Mouse (Mus musculus): ENCODE results near the gene Pdcd7. TPM values are rescaled to one million over a fixed set of nuclear protein-coding genes. Genes with fewer than 3 reads are reported as not detected.
"Not testable (repeated sequence)": the region's sequence is repeated elsewhere in the genome, so short reads cannot be mapped to it uniquely, and the experiment has no call there.

The Pdcd7 gene
- polyA plus RNA-seq, 1 experiment: 19.8 TPM

- Histone ChIP-seq H3K4me3 (replicated peaks; ENCODE audit: insufficient read depth, low read depth, low read length) (no peak overlapping the region), H3K27ac (ENCODE audit: insufficient read depth, low read length) (no peak overlapping the region), H3K27me3 (ENCODE audit: control insufficient read depth, insufficient read depth, low read length) (no peaks in the 10 kb centered on the region), H3K4me1 (ENCODE audit: control insufficient read depth, insufficient read depth, low read length) (no peaks in the 10 kb centered on the region)
- WGBS: 85% methylated on average over 2 of the region's 2 CpGs
- no peak for DNase-seq
- TF ChIP-seq CTCF (IDR thresholded peaks at IDR 0.05; ENCODE audit: borderline replicate concordance, insufficient read depth, low read depth, low read length) (no peak), POLR2A (IDR thresholded peaks at IDR 0.05; ENCODE audit: borderline replicate concordance, insufficient read depth, low read length) (no peak)
Observed at GRCm38 (mm10) chr9:65340414-65340813, 5.5 kb upstream of the Pdcd7 start.

GRCm38 (mm10) chr9:65345439-65345838 is 465 bp upstream of the Pdcd7 start:
- 45% methylated on average over 11 of the region's 11 CpGs for WGBS
- DNase-seq; H3K27me3 ChIP-seq (ENCODE audit: control insufficient read depth, insufficient read depth, low read length); H3K4me1 ChIP-seq (ENCODE audit: control insufficient read depth, insufficient read depth, low read length): not testable (repeated sequence)
- Histone ChIP-seq H3K4me3 (replicated peaks; ENCODE audit: insufficient read depth, low read depth, low read length) (peak overlapping the region; percentile 67), H3K27ac (ENCODE audit: insufficient read depth, low read length) (0 out of 2 replicates have a peak overlapping the region, but pooled peaks have one; percentile 15)

- WGBS: under 1% methylated on average over 77 of the region's 77 CpGs
- DNase-seq: peak; percentile 46 to 59
Observed at GRCm38 (mm10) chr9:65346476-65347111, 690 bp downstream of the Pdcd7 start.

GRCm38 (mm10) chr9:65347112-65347850 is 1.4 kb downstream of the Pdcd7 start:
- 34% methylated on average over 8 of the region's 8 CpGs for WGBS
- H3K27ac ChIP-seq (ENCODE audit: insufficient read depth, low read length): 0 out of 2 replicates have a peak overlapping the region, but pooled peaks have one; percentile 9
- H3K4me1 ChIP-seq (ENCODE audit: control insufficient read depth, insufficient read depth, low read length): peaks cover 3% of the 10 kb centered on the region
- H3K4me3 ChIP-seq (replicated peaks; ENCODE audit: insufficient read depth, low read depth, low read length): peak overlapping the region; percentile 67
- TF ChIP-seq CTCF (IDR thresholded peaks at IDR 0.05; ENCODE audit: borderline replicate concordance, insufficient read depth, low read depth, low read length) (no peak), POLR2A (IDR thresholded peaks at IDR 0.05; ENCODE audit: borderline replicate concordance, insufficient read depth, low read length) (no peak)
- no peak for DNase-seq
- no peaks in the 10 kb centered on the region for H3K27me3 ChIP-seq (ENCODE audit: control insufficient read depth, insufficient read depth, low read length)

More at GRCm38 (mm10) chr9:65346476-65347111, 690 bp downstream of the Pdcd7 start:
- Histone ChIP-seq H3K4me3 (replicated peaks; ENCODE audit: insufficient read depth, low read depth, low read length) (peak overlapping the region; percentile 67), H3K27me3 (ENCODE audit: control insufficient read depth, insufficient read depth, low read length) (no peaks in the 10 kb centered on the region), H3K4me1 (ENCODE audit: control insufficient read depth, insufficient read depth, low read length) (peaks cover 3% of the 10 kb centered on the region), H3K27ac (ENCODE audit: insufficient read depth, low read length) (0 out of 2 replicates have a peak overlapping the region, but pooled peaks have one; percentile 9)
- TF ChIP-seq POLR2A (IDR thresholded peaks at IDR 0.05; ENCODE audit: borderline replicate concordance, insufficient read depth, low read length): no peak
- no peak for TF ChIP-seq CTCF (IDR thresholded peaks at IDR 0.05; ENCODE audit: borderline replicate concordance, insufficient read depth, low read depth, low read length)

GRCm38 (mm10) chr9:65353251-65353650 is 7.3 kb downstream of the Pdcd7 start:
- no peak for DNase-seq
- no peak for TF ChIP-seq POLR2A (IDR thresholded peaks at IDR 0.05; ENCODE audit: borderline replicate concordance, insufficient read depth, low read length)
- TF ChIP-seq CTCF (IDR thresholded peaks at IDR 0.05; ENCODE audit: borderline replicate concordance, insufficient read depth, low read depth, low read length): no peak
- no peaks in the 10 kb centered on the region for H3K27me3 ChIP-seq (ENCODE audit: control insufficient read depth, insufficient read depth, low read length)
- 67% methylated on average over 5 of the region's 5 CpGs for WGBS
- H3K4me3 ChIP-seq (replicated peaks; ENCODE audit: insufficient read depth, low read depth, low read length): no peak overlapping the region
- H3K4me1 ChIP-seq (ENCODE audit: control insufficient read depth, insufficient read depth, low read length): no peaks in the 10 kb centered on the region; the same call in 1 of the 2 replicates
- no peak overlapping the region for H3K27ac ChIP-seq (ENCODE audit: insufficient read depth, low read length)

- Histone ChIP-seq H3K4me1 (ENCODE audit: control insufficient read depth, insufficient read depth, low read length) (no peaks in the 10 kb centered on the region), H3K4me3 (replicated peaks; ENCODE audit: insufficient read depth, low read depth, low read length) (no peak overlapping the region), H3K27ac (ENCODE audit: insufficient read depth, low read length) (no peak overlapping the region), H3K27me3 (ENCODE audit: control insufficient read depth, insufficient read depth, low read length) (no peaks in the 10 kb centered on the region)
- 88% methylated on average over 7 of the region's 7 CpGs for WGBS
- no peak for DNase-seq
- no peak for TF ChIP-seq CTCF (IDR thresholded peaks at IDR 0.05; ENCODE audit: borderline replicate concordance, insufficient read depth, low read depth, low read length)
- TF ChIP-seq POLR2A (IDR thresholded peaks at IDR 0.05; ENCODE audit: borderline replicate concordance, insufficient read depth, low read length): no peak
Observed at GRCm38 (mm10) chr9:65356561-65356960, 10.7 kb downstream of the Pdcd7 start.

- no peaks in the 10 kb centered on the region for H3K27me3 ChIP-seq (ENCODE audit: control insufficient read depth, insufficient read depth, low read length)
- TF ChIP-seq POLR2A (IDR thresholded peaks at IDR 0.05; ENCODE audit: borderline replicate concordance, insufficient read depth, low read length): no peak
- no peak for TF ChIP-seq CTCF (IDR thresholded peaks at IDR 0.05; ENCODE audit: borderline replicate concordance, insufficient read depth, low read depth, low read length)
- no peak overlapping the region for H3K4me3 ChIP-seq (replicated peaks; ENCODE audit: insufficient read depth, low read depth, low read length)
- no peaks in the 10 kb centered on the region for H3K4me1 ChIP-seq (ENCODE audit: control insufficient read depth, insufficient read depth, low read length)
- no peak for DNase-seq
- 92% methylated on average over 2 of the region's 2 CpGs for WGBS
- H3K27ac ChIP-seq (ENCODE audit: insufficient read depth, low read length): no peak overlapping the region
Observed at GRCm38 (mm10) chr9:65356971-65357370, 11.1 kb downstream of the Pdcd7 start.

- TF ChIP-seq POLR2A (IDR thresholded peaks at IDR 0.05; ENCODE audit: borderline replicate concordance, insufficient read depth, low read length): no peak
- TF ChIP-seq CTCF (IDR thresholded peaks at IDR 0.05; ENCODE audit: borderline replicate concordance, insufficient read depth, low read depth, low read length): no peak
- whole genome bisulfite sequencing: 94% methylated on average over 1 of the region's 1 CpGs
- no peaks in the 10 kb centered on the region for H3K4me1 ChIP-seq (ENCODE audit: control insufficient read depth, insufficient read depth, low read length)
- no peak overlapping the region for H3K4me3 ChIP-seq (replicated peaks; ENCODE audit: insufficient read depth, low read depth, low read length)
- no peaks in the 10 kb centered on the region for H3K27me3 ChIP-seq (ENCODE audit: control insufficient read depth, insufficient read depth, low read length)
- no peak overlapping the region for H3K27ac ChIP-seq (ENCODE audit: insufficient read depth, low read length)
- DNase-seq: no peak
Observed at GRCm38 (mm10) chr9:65358956-65359480, 13.1 kb downstream of the Pdcd7 start.

Measured in cerebellum, adult 2 months (tissue).